Mouse (Mus musculus): ENCODE measurements around the gene Kantr.

Gene Kantr

GRCm38 (mm10) chrX:152284746-152285145 lies 42.5 kb downstream of the Kantr start:
- DNase-seq (ENCODE audit: low spot score in 2 of 2): no peak

DNA sequence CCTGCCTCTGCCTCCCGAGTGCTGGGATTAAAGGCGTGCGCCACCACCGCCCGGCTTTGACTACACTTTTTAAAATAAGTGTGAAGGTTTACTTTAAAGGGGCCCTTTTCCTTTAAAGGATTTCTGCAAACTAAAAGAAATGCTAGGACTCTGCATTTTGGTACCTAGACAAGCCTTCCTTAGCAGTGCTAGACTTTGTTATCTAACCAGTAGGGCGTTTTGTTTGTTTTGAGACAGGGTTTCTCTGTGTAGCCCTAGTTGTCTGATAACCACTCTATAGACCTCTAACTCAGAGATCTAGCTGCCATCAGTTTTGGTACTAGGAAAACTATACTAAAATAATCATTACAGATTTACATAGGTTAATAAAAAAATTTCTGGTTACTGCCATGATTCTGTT lies 47.9 kb downstream of the Kantr start:
- no peak for DNase-seq (ENCODE audit: low spot score in 2 of 2)

- no peak for DNase-seq (ENCODE audit: low spot score in 2 of 2)
These were observed 56.1 kb downstream of the Kantr start for GRCm38 (mm10) chrX:152271189-152271588.
